Mouse (Mus musculus): ENCODE results near the gene Mdk. TPM values are rescaled to one million over a fixed set of nuclear protein-coding genes. Genes with fewer than 3 reads are reported as not detected.

The Mdk gene
- total RNA-seq, 2 experiments from 2014 or later, result 51.5 to 56.1 TPM

DNA sequence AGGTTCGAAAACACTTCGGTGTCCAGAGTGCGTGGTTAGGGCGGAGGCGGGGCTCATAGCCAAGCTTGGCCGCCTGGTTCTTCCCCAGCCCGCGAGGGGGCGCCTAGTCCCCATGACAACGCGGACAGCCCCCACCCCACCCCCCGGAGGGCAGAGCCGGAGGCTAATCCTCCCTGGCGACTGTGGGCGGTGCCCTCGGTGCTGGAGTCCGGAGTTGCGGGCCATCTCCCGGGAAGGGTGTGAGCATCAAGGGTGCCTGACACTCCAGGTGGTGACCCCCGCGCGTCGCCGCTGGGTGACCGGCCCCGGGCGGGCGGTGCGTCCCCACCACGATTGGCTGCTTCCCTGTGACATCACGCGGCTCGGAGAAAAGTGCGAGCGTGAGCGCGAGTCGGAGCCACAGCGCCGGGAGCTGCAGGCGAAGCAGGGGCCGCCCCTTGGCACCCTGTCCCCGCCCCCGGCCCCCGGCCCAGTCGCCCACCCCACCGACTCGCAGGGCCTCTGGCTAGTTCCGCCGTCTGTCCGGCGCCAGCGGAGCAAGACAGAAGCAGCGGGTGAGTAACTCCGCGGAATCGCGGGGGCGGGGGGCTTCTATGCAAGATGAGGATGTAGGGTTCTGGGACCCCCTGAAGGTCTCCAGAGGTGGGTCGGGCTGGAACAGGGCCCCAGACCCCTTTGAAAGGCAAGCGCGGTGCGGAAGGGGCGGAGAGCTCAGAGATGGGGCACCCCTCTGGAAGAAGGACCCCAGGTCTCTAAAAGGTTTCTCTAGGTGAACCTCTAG is 10.1 kb downstream of the Mdk start:
- intact Hi-C loops (cut with DNase I), result no loop called here
- peak; percentile 49 to 65 for DNase-seq

GRCm38 (mm10) chr2:91921181-91921789 is 10.8 kb downstream of the Mdk start:
- DNase-seq, result peak; percentile 87 to 90
- intact Hi-C loops (cut with DNase I), result no loop called here

DNA sequence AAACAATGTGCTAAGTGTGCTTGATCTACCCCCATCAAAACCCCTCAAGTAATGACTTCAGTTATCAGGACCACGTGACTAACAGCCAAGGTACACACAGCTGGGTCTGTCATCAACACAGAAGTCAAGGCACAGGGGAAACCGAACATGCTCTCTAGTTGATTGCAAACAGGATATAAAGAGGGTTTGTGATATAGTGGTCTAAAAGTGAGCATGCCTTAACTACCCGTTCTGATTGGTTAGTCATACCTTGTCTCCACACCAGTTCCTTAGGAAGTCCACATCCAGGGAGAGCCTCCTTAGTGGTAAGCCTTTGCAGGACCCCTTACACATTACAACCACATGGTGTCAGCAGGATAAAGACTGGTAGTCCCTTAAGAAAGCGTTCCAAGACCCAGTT is 12.0 kb downstream of the Mdk start:
- intact Hi-C loops (cut with DNase I), result no loop called here
- no peak for DNase-seq

DNA sequence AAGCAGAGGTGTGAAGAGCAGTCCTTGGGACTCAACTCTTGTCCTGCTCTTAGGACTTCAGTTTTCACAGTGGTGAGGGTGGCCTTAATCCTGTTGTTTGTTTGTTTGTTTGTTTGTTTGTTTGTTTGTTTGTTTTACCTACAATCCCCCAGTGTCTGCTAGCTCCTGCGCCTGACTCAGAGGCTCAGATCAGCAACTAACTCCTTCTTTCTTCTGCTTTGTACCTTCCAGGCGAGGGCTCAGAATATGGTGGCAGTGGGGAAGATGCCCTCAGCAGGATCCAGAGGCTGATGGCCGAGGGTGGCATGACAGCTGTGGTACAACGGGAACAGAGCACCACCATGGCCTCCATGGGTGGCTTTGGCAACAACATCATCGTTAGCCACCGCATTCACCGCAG is 15.0 kb downstream of the Mdk start:
- DNase-seq, result no peak
- intact Hi-C loops (cut with DNase I), result no loop called here

GRCm38 (mm10) chr2:91916346-91916977 is 15.6 kb downstream of the Mdk start:
- intact Hi-C loops (cut with DNase I), result no loop called here

DNA sequence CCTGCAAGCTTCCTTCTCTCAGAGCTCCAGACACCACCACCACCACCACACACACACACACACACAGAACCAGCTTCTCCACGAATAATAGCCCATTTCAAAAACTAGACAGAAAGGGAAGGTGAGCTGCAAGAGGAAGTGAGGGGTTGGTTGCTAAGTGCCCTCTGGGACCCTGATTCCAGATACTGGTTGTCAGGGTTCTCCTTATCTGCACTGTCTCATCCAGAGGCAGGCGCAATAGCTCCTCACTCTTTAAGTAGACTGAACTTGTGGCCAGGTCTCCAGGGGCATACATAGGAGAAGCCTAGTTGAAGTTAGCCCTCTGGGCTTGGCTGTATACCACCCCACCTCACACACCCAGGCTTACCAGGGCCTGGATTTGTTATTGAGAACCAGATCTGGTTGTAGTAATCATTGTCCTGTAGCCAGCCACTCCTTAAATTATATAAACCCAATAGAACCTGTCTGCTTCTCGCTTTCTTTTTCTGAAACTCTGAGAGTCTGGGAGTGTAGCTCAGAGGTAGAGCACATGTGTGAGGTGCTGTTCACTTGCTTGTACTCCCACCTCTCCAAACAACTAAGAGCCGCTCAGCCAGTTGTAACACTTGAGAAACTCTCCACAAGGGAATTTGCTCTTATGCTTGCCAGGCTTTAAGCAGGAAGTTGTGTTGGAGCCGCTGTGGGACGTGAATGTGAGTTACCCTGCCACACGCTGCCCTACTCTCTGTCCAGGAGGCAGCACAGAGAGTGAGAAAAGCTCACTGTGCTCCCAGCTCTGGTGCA is 18.6 kb downstream of the Mdk start:
- no peak for DNase-seq
- intact Hi-C loops (cut with DNase I), result no loop called here

More at GRCm38 (mm10) chr2:91916346-91916977, 15.6 kb downstream of the Mdk start:
- no peak for DNase-seq

- DNase-seq, result no peak
- intact Hi-C loops (cut with DNase I), result no loop called here
These were observed 19.5 kb downstream of the Mdk start for GRCm38 (mm10) chr2:91912616-91913015.

GRCm38 (mm10) chr2:91906141-91906540 is 26.0 kb downstream of the Mdk start:
- intact Hi-C loops (cut with DNase I), result no loop called here
- DNase-seq, result no peak

DNA sequence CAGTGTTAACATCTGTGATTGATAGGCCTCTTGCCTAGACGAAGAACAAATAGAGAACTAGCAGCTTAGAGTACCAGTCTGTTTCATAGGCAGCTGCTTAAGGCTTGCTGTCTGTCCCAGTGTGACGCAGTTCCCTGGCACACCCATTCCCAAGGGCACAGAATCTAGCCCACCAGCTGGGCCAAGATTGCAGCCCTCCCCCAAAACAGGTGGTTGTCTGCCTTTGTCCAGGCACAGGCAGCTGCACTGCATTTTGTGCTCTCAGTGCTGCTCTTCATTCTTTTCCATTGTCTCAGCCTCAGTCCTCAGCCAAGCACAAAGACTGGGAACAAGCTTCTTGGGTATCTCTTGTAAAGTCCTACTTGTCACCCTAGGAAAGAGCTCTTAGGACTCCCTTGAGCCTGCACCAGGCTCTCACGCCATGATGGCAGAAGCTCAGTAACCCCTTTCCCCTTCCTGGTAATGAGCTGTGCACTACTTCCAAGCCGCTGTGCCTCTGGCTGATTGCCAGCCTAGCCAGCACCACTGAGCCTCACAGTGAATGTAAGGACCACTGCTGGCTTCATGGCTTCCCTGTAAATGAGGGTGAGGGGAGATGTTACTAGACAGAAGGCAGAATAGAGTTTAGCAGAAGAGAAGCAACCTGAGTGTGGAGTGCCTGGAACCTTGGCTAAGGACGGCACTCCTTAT is 27.3 kb downstream of the Mdk start:
- peak; percentile 24 to 41 for DNase-seq
- intact Hi-C loops (cut with DNase I), result no loop called here

DNA sequence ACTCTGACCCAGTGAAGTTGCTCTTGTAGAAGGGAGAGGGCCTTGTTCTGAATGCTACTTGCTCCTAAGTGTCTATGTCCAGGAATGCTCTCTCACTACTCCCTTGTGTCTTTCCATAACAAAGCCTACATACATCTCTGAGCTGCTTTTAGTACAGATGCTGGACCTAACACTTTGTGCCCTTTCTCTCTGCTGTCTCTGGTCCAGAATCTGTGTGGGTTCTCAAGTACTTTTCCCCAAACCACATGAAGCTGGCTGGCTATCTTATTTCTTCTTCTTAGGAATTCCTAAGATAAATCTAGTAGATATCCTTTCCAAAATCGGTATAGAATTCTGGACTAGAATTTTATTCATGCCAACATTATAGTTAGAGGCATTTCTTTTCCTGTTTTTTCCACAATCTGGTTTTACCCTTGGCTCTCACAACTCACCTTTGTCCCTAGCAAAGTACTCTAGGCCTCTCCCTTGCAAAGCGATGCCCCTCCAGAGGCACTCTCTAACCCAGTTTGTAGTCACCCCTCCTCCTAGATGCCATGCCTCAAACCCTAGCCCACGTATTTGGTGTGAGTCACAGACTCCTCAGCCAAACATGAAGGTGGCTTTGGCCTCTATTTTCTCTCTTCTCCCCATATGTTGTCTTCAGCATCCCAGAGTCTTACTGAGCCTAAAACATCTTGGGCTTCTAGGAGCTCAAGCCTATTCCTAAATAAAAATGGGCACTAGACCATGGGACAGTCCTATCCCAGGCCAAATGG is 28.7 kb downstream of the Mdk start:
- intact Hi-C loops (cut with DNase I), result no loop called here

DNA sequence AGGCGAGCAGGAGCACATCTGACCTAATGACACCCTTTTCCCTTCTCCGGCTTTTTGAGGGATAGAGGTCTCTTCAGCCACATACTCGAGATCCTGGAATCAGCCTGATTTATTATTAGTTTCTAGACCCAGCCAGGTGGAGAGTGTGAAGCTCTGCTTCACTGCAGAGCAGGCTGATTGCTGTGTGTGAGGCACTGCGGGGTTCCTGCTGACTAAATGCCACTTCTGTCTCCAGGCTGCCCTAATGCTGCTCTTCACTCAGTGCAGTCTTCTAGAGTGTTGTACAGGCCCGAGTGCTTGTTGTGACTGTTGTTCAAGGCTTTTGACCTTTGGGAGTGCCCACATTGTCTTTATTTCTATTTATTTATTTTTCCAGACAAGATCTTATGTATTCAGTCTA is 29.8 kb downstream of the Mdk start:
- intact Hi-C loops (cut with DNase I), result no loop called here
- DNase-seq, result no peak

More for the DNA sequence above, 28.7 kb downstream of the Mdk start:
- no peak for DNase-seq

DNA sequence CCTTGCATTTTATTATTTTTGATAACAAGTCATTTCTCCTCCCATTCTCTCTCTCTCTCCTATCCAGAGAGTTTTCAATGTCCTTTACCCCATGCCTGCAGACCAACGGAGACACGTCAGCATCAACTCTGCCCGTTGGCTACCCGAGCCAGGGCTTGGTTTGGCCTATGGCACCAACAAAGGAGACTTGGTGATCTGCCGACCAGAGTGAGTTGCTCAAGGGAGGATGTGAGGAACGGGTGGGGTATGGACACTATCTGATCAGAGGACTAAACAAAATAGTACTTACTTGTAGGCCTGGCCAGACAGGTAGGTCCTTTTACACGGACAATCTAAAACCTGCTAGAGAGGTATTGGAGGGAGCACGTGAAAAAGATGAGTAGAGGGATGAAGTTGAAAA is 31.7 kb downstream of the Mdk start:
- intact Hi-C loops (cut with DNase I), result no loop called here

DNA sequence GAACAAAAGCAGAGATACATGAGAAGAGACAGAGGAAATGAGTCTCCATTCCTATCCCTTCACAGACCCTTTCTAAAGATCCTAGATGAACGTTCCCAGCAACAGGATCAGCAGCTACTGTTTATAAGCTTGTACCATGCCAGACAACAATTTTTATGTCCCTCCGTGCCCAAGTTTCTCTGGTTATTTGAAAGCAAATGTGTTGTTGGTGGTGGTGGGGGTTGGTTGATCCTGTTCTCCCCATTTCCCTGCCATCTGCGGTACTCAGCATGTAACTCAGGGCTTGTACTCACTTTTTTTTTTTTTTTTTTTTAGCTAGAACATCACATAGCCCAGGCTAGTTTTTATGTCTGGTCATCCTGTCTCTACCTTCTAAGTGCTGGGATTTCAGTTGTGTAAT is 33.0 kb downstream of the Mdk start:
- no peak for DNase-seq
- intact Hi-C loops (cut with DNase I), result no loop called here

More for the DNA sequence above, 31.7 kb downstream of the Mdk start:
- no peak for DNase-seq

DNA sequence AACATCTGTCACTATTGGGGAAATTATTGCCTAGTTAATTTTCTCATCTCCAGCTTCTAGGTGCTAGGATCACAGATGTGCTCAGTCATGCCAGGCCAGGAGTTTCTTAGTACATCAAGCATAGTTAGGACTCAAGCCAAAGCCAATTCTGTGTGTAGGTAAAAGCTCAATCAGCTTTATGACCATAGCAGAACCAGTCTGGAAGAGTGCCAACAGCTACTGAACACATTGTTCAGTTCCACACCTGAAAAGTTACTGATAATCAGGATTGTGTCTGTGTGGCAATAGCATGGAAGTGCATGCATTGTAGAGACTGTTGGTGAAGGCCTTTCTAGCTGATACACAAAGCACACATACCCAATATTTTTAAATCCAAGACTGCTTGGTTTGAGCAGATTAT is 34.1 kb downstream of the Mdk start:
- intact Hi-C loops (cut with DNase I), result no loop called here
- DNase-seq, result no peak

- intact Hi-C loops (cut with DNase I), result no loop called here
These were observed 36.7 kb downstream of the Mdk start for GRCm38 (mm10) chr2:91895401-91895800.

GRCm38 (mm10) chr2:91894716-91895115 is 37.4 kb downstream of the Mdk start:
- intact Hi-C loops (cut with DNase I), result no loop called here
- DNase-seq, result no peak

More at GRCm38 (mm10) chr2:91895401-91895800, 36.7 kb downstream of the Mdk start:
- DNase-seq, result no peak

- intact Hi-C loops (cut with DNase I), result no loop called here
- no peak for DNase-seq
These were observed 47.5 kb downstream of the Mdk start for GRCm38 (mm10) chr2:91884616-91885015.

- no peak for DNase-seq
- intact Hi-C loops (cut with DNase I), result no loop called here
These were observed 48.1 kb downstream of the Mdk start for GRCm38 (mm10) chr2:91883961-91884360.

All from heart, postnatal 10 days (tissue).